Mouse (Mus musculus) CH12.LX (cell line): ENCODE measurements around the gene Kcnh3. TPM values are rescaled to one million over a fixed set of nuclear protein-coding genes. Genes with fewer than 3 reads are reported as not detected.

ENCODE experiments used
- DNase-seq: peaks from one replicate; pipeline ENCODE4 v3.0.0-alpha.2; 2013; ENCODE audit errors: extremely low read depth
- H3K27ac ChIP-seq: 2 replicates; pipeline ENCODE4 v1.5.1; 2012; ENCODE audit warnings: low read depth, mild to moderate bottlenecking, control low read depth, moderate library complexity; ENCODE audit not compliant: insufficient read depth
- H3K27me3 ChIP-seq: replicated peaks from 2 replicates; pipeline ENCODE3; 2012; ENCODE audit warnings: inconsistent platforms
- H3K36me3 ChIP-seq, 2 experiments: replicated peaks in 1 of 2; 2 replicates each; pipeline versions ENCODE3 to v1.6.1; 2012; ENCODE audit warnings: inconsistent platforms in 1 of 2, low read length in 1 of 2, mild to moderate bottlenecking in 1 of 2, mixed read lengths in 1 of 2, moderate library complexity in 1 of 2; ENCODE audit not compliant: control insufficient read depth in 1 of 2, insufficient read depth in 1 of 2
- H3K4me1 ChIP-seq, 2 experiments: 2 replicates each; pipeline ENCODE4 v1.6.1; 2012; ENCODE audit warnings: inconsistent platforms in 1 of 2, moderate library complexity in 1 of 2; ENCODE audit not compliant: insufficient read depth in 2 of 2, control insufficient read depth in 1 of 2
- H3K4me2 ChIP-seq: 2 replicates; pipeline ENCODE4 v1.6.1; 2012; ENCODE audit warnings: low read depth, mild to moderate bottlenecking, control low read depth; ENCODE audit not compliant: poor library complexity, insufficient read depth, severe bottlenecking
- H3K4me3 ChIP-seq, 3 experiments: fragments of 150-350 bp in 1 of 3; sonication (generic) in 1 of 3; replicated peaks in 1 of 3; 2 replicates each; pipeline versions ENCODE3 to v1.5.1; 2011 to 2012; ENCODE audit warnings: low read depth in 2 of 3, low read length in 2 of 3, mild to moderate bottlenecking in 2 of 3, moderate library complexity in 2 of 3, control low read depth in 1 of 3, improper control_type of control experiment in 1 of 3, inconsistent platforms in 1 of 3, mixed read lengths in 1 of 3; ENCODE audit not compliant: poor library complexity in 1 of 3
- H3K79me2 ChIP-seq: replicated peaks from 2 replicates; pipeline ENCODE4 v1.6.1; 2012; ENCODE audit warnings: mild to moderate bottlenecking, moderate library complexity; ENCODE audit not compliant: control insufficient read depth, poor library complexity, insufficient read depth, severe bottlenecking; ENCODE audit errors: extremely low read depth
- H3K9ac ChIP-seq: 2 replicates; pipeline ENCODE4 v1.6.1; 2012; ENCODE audit warnings: low read depth, mild to moderate bottlenecking, control low read depth, moderate library complexity; ENCODE audit not compliant: insufficient read depth
- H3K9me3 ChIP-seq: replicated peaks from 2 replicates; pipeline ENCODE3; 2012; ENCODE audit warnings: low read length, inconsistent platforms, mixed read lengths
- CHD1 ChIP-seq: IDR thresholded peaks from 2 replicates; pipeline ENCODE4 v1.6.1; 2012; ENCODE audit warnings: low read depth, low read length, improper control_type of control experiment, inconsistent platforms
- CTCF ChIP-seq, 2 experiments: IDR thresholded peaks in 1 of 2; conservative IDR thresholded peaks in 1 of 2; 2 replicates each; pipeline ENCODE4 v1.5.1; 2011 to 2012; ENCODE audit warnings: low read depth in 2 of 2, low read length in 2 of 2, improper control_type of control experiment in 1 of 2, inconsistent platforms in 1 of 2, mild to moderate bottlenecking in 1 of 2, moderate library complexity in 1 of 2
- EP300 ChIP-seq: IDR thresholded peaks from 2 replicates; pipeline ENCODE4 v1.6.1; 2011; ENCODE audit warnings: low read length, improper control_type of control experiment
- ETS1 ChIP-seq: conservative IDR thresholded peaks from 2 replicates; pipeline ENCODE4 v1.6.1; 2012; ENCODE audit warnings: low read depth, mild to moderate bottlenecking, inconsistent platforms, low read length, improper control_type of control experiment, moderate library complexity
- GABPA ChIP-seq: IDR thresholded peaks from 2 replicates; pipeline ENCODE4 v1.6.1; 2012; ENCODE audit warnings: low read depth, low read length, improper control_type of control experiment, inconsistent platforms; ENCODE audit not compliant: insufficient replicate concordance
- HCFC1 ChIP-seq: IDR thresholded peaks from 2 replicates; pipeline ENCODE4 v1.6.1; 2012; ENCODE audit warnings: low read depth, mild to moderate bottlenecking, inconsistent platforms, low read length, improper control_type of control experiment
- MAZ ChIP-seq: IDR thresholded peaks from 2 replicates; pipeline ENCODE4 v1.6.1; 2012; ENCODE audit warnings: low read depth, mild to moderate bottlenecking, inconsistent platforms, low read length, improper control_type of control experiment, moderate library complexity
- MXI1 ChIP-seq: IDR thresholded peaks from 2 replicates; pipeline ENCODE4 v1.6.1; 2011; ENCODE audit warnings: mild to moderate bottlenecking, low read depth, low read length, improper control_type of control experiment
- MYC ChIP-seq: IDR thresholded peaks from 2 replicates; pipeline ENCODE4 v1.6.1; 2011; ENCODE audit warnings: low read depth, mild to moderate bottlenecking, improper control_type of control experiment, low read length
- NELFE ChIP-seq: IDR thresholded peaks from 2 replicates; pipeline ENCODE4 v1.6.1; 2011; ENCODE audit warnings: low read depth, low read length, improper control_type of control experiment
- PAX5 ChIP-seq: IDR thresholded peaks from 2 replicates; pipeline ENCODE4 v1.6.1; 2012; ENCODE audit warnings: low read length, inconsistent platforms, mixed read lengths
- POLR2A ChIP-seq: IDR thresholded peaks from 2 replicates; pipeline ENCODE4 v1.6.1; 2011; ENCODE audit warnings: low read depth, mild to moderate bottlenecking, improper control_type of control experiment, low read length
- SMC3 ChIP-seq: IDR thresholded peaks from 2 replicates; pipeline ENCODE4 v1.6.1; 2011; ENCODE audit warnings: low read depth, low read length, improper control_type of control experiment
- TBP ChIP-seq: conservative IDR thresholded peaks from 2 replicates; pipeline ENCODE4 v1.6.1; 2011; ENCODE audit warnings: low read depth, low read length, improper control_type of control experiment
- UBTF ChIP-seq: IDR thresholded peaks from 2 replicates; pipeline ENCODE4 v1.6.1; 2012; ENCODE audit warnings: low read depth, mild to moderate bottlenecking, inconsistent platforms, low read length, improper control_type of control experiment, moderate library complexity
- USF2 ChIP-seq: conservative IDR thresholded peaks from 2 replicates; pipeline ENCODE4 v1.6.1; 2011; ENCODE audit warnings: low read depth, low read length, improper control_type of control experiment
- ZC3H11A ChIP-seq: IDR thresholded peaks from 2 replicates; pipeline ENCODE4 v1.6.1; 2012; ENCODE audit warnings: low read depth, mild to moderate bottlenecking, inconsistent platforms, low read length, improper control_type of control experiment
- ZKSCAN1 ChIP-seq: IDR thresholded peaks from 2 replicates; pipeline ENCODE4 v1.6.1; 2012; ENCODE audit warnings: low read depth, inconsistent platforms, low read length, improper control_type of control experiment, borderline replicate concordance
- dilution Hi-C: fragments of 300-500 bp; cut with MboI; formaldehyde crosslinking; loops from 2 replicates; pipeline ENCODE4 v1.14.3; 2020; ENCODE audit warnings: low sequenced_read_pairs; ENCODE audit not compliant: extremely low pct_unique_long_range_greater_than_20kb, extremely low pct_ligation_motif_present
- in situ Hi-C: fragments of 300-500 bp; cut with MboI; formaldehyde crosslinking; loops from 3 replicates; pipeline ENCODE4 v1.14.3; 2019; ENCODE audit warnings: low sequenced_read_pairs, low pct_ligation_motif_present, low pct_unique_long_range_greater_than_20kb, mixed read lengths
- polyA plus RNA-seq: library from polyadenylated mRNA; unstranded; fragments of >175 nt; gene quantifications from 2 replicates; pipeline ENCODE4 v1.2.1, GENCODE M21; 2012; ENCODE audit warnings: low read depth; ENCODE audit not compliant: insufficient read length
- total RNA-seq, 2 experiments: library from RNA; depleted of rRNA; stranded (reverse); fragments of 300-350 nt in 1 of 2; fragments of >200 nt in 1 of 2; gene quantifications; 2 replicates each; pipeline ENCODE4 v1.2.3; 2012 to 2014

The Kcnh3 gene
- total and polyA plus RNA-seq, 3 experiments: not detected

GRCm38 (mm10) chr15:99231998-99232397 lies 7.3 kb downstream of the Kcnh3 start:
- no peaks in the 10 kb centered on the region for H3K79me2 ChIP-seq
- no peak overlapping the region for H3K27ac ChIP-seq
- H3K4me2 ChIP-seq: no peak overlapping the region
- peaks cover 89% of the 10 kb centered on the region for H3K27me3 ChIP-seq
- no peaks in the 10 kb centered on the region for H3K36me3 ChIP-seq
- no peak overlapping the region for H3K4me3 ChIP-seq
- in situ Hi-C loops (no loop called here), dilution Hi-C loops (no loop called here)
- no peak for TF ChIP-seq UBTF
- no peak overlapping the region for H3K9ac ChIP-seq
- peaks cover 0 to 9% of the 10 kb centered on the region in 2 experiments; a peak in 2 of 4 replicates for H3K4me1 ChIP-seq
- peaks cover 3% of the 10 kb centered on the region for H3K9me3 ChIP-seq
- DNase-seq: no peak

GRCm38 (mm10) chr15:99233719-99234118 lies 9.1 kb downstream of the Kcnh3 start:
- Histone ChIP-seq H3K9ac (no peak overlapping the region), H3K4me3 (no peak overlapping the region), H3K27ac (no peak overlapping the region), H3K36me3 (no peaks in the 10 kb centered on the region), H3K9me3 (peaks cover 3% of the 10 kb centered on the region), H3K4me2 (no peak overlapping the region), H3K4me1 (peaks cover 0 to 9% of the 10 kb centered on the region in 2 experiments; a peak in 2 of 4 replicates), H3K79me2 (no peaks in the 10 kb centered on the region), H3K27me3 (peaks cover 76% of the 10 kb centered on the region)
- in situ Hi-C loops (no loop called here), dilution Hi-C loops (no loop called here)
- DNase-seq: no peak
- TF ChIP-seq USF2: no peak
- TF ChIP-seq ZKSCAN1: no peak
- TF ChIP-seq POLR2A: no peak
- TF ChIP-seq MXI1: no peak
- no peak for TF ChIP-seq ZC3H11A
- TF ChIP-seq NELFE: no peak
- no peak for TF ChIP-seq MYC
- no peak for TF ChIP-seq MAZ
- TF ChIP-seq CTCF (conservative IDR thresholded peaks at IDR 0.05 in 1 of 2, IDR thresholded peaks at IDR 0.05 in 1 of 2; ENCODE audit: low read depth in 2 of 2, low read length in 2 of 2): no peak
- TF ChIP-seq ETS1: no peak
- no peak for TF ChIP-seq TBP
- TF ChIP-seq GABPA: no peak

GRCm38 (mm10) chr15:99234326-99235010 lies 9.8 kb downstream of the Kcnh3 start:
- no peak for TF ChIP-seq EP300
- no peak for TF ChIP-seq CHD1
- TF ChIP-seq GABPA: no peak
- TF ChIP-seq MAZ: no peak
- no peak for TF ChIP-seq HCFC1
- no peak for TF ChIP-seq SMC3
- no peak for TF ChIP-seq PAX5
- no peak for TF ChIP-seq TBP
- Histone ChIP-seq H3K79me2 (no peaks in the 10 kb centered on the region), H3K27ac (no peak overlapping the region), H3K4me1 (peaks cover 0 to 9% of the 10 kb centered on the region in 2 experiments; a peak in 2 of 4 replicates), H3K36me3 (peaks cover 0 to under 1% of the 10 kb centered on the region in 2 experiments), H3K4me3 (no peak overlapping the region), H3K9me3 (peaks cover 3% of the 10 kb centered on the region), H3K9ac (no peak overlapping the region), H3K4me2 (no peak overlapping the region), H3K27me3 (peaks cover 69% of the 10 kb centered on the region)
- DNase-seq: no peak
- in situ Hi-C loops (no loop called here), dilution Hi-C loops (no loop called here)
